Mouse (Mus musculus) spleen, adult 2 months (tissue): ENCODE data around the gene Bcl2l2.

Experiments
- CTCF ChIP-seq: fragments of 200-500 bp; IDR thresholded peaks from 2 replicates; pipeline ENCODE4 v1.5.1; 2011; ENCODE audit warnings: mild to moderate bottlenecking, inconsistent platforms; ENCODE audit not compliant: insufficient read depth, insufficient read length, insufficient replicate concordance; ENCODE audit errors: extremely low read depth
- POLR2A ChIP-seq: fragments of 200-500 bp; IDR thresholded peaks from 2 replicates; pipeline ENCODE4 v1.6.1; 2011; ENCODE audit warnings: low read depth, low read length, inconsistent platforms

GRCm38 (mm10) chr14:54874165-54874564, 9.0 kb upstream of the Bcl2l2 start:
- TF ChIP-seq CTCF (no peak), POLR2A (no peak)
